Mouse (Mus musculus) thymus, adult 2 months (tissue): ENCODE results near the gene Scnn1b.

ENCODE experiments used
- CTCF ChIP-seq: fragments of 200-500 bp; IDR thresholded peaks from 2 replicates; pipeline ENCODE4 v1.5.1; 2012; ENCODE audit warnings: mild to moderate bottlenecking, control low read depth, low read length, moderate library complexity, borderline replicate concordance; ENCODE audit not compliant: control insufficient read depth, poor library complexity, insufficient read depth; ENCODE audit errors: extremely low read depth
- POLR2A ChIP-seq: fragments of 200-500 bp; IDR thresholded peaks from 2 replicates; pipeline ENCODE4 v1.6.1; 2012; ENCODE audit warnings: mild to moderate bottlenecking, low read length, control low read depth, moderate library complexity; ENCODE audit not compliant: control insufficient read depth, poor library complexity, insufficient read depth; ENCODE audit errors: extremely low read depth

GRCm38 (mm10) chr7:121935906-121936794 is 71.3 kb downstream of the Scnn1b start:
- no peak for TF ChIP-seq CTCF
- no peak for TF ChIP-seq POLR2A
